Mouse (Mus musculus) neutrophil, adult 5-6 weeks (primary cell): ENCODE data around the gene Lrig3. TPM values are rescaled to one million over a fixed set of nuclear protein-coding genes. Genes with fewer than 3 reads are reported as not detected.

Experiments
- ATAC-seq: fragments of 151-379, 151-347 bp; 2 replicates; pipeline ENCODE4 v1.8.0; 2017; ENCODE audit warnings: mild to moderate bottlenecking, moderate TSS enrichment; ENCODE audit not compliant: insufficient number of reproducible peaks, poor library complexity, low FRiP score, severe bottlenecking; ENCODE audit errors: extremely low read depth
- total RNA-seq: library from RNA; stranded (forward); fragments of 200-1000 nt; gene quantifications from 2 replicates; pipeline ENCODE4 v1.2.3, GENCODE M21; 2017

Lrig3 gene
- total RNA-seq, result 0.12 TPM in 1 of 2 replicates, not detected in the other

DNA sequence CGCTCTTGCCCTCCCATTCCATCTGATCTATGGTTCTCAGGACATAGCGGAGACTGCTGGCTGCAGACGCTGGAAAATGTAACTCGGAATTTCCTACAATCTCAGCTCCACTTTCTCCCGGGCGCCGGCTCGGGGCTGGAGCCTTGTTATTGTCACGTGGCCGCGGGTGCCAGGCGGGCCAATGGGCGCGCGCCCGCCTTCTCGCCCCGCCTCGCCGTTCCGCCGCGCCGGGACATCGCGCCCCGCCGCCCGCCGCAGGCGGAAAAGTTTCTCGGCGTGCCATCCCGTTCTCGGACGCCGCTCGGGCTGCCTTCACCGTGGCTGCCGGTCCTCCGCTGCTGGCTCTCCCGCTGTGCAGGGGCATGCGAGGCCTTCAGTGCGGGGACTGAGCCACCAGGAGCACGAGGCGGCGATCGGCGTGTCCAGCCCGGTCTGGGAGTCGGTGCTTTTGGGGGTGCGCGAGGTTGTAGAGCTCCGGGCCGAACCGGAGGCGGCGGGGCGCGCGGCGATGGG is at the start of gene Lrig3:
TSS of gene Lrig3 (plus strand) at position 201 of the 513 bp plus-strand sequence.
- ATAC-seq, result no peak

DNA sequence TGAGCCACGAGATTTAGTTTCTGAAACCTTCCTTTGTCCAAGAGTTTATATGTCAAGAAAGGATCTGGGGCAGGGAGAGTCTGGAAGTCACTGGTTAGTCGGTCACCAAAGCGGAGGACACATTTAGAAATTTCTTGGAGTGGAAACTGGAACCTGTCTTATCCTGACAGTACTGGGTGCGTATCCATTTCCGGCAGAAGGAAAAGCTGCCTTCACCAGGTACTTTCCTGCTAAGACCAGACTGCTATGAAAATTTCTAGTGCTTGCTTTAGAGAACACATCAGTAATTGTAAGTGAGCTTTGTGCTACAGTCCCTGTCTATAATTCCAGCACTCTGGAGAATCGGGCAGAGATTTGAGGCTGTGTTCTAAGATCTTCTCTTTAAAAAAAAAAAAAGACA is 49.2 kb upstream of the Lrig3 start:
- ATAC-seq, result no peak

DNA sequence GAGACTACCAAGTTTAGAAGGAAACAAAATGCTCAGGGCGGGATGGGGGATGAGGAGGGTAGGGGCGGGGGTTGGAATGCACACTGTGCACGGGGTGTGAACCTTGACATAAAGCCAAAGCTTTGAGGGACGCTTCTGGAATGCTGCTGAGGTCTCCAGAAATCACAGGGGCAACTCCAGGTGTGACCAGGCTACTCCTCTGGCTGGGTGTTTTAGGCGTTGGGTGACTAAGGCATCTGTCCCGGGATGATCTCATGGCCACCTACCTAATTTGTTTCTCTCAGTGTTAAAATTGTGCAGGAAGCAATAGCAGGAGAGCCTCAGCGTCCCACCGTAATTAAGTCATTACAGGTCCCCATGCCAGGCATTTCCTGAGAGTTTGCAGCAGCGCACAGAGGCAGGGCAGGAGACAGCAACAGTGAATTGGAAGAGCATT is 48.5 kb upstream of the Lrig3 start:
- no peak for ATAC-seq

DNA sequence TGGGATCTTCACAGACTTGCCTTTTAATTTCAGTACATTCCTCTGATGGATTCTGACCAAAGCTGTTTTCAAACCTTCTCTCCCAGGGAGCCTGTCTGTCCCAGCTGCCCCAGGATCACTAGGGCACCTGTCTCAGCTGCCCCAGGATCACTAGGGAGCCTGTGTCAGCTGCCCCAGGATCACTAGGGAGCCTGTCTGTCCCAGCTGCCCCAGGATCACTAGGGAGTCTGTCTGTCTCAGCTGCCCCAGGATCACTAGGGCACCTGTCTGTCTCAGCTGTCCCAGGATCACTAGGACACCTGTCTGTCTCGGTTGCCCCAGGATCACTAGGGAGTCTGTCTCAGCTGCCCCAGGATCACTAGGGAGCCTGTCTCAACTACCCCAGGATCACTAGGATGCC is 47.0 kb upstream of the Lrig3 start:
- no peak for ATAC-seq

DNA sequence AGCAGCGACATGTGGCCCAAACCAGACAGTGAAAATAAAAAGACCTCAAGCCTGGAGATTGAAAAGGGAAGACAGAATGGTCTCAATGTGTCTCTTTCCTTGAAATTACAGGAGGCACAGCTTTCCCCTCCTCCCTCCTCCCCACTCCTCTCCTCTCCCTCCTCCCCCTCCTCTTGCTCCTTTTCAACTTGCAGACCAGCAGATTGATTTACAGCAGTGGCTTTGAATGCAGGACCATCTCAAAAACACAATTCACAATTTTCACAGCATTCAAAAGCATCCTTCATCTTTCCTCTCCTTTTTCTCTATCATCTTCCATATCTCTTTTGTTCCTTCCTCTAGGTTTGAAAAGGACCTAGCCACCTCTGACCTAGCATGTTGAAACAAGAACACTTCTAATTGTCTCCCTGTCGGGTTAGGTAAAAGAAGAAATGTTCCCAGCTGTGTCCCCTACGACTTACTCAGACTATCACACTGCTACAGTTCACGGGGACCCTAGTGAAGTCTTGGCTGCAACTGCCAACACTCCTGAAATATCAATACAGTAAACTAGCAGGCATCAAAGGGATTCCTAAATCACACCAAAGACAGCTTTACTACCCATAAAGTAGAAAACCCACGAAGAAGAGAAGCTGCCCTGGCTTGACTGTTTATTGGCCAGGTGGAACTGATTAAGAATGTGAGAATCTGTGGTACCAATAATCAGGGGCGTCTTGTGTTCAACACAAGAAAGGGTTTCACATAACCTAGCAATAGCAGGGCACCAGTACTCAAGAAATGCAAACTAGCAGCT is 44.1 kb upstream of the Lrig3 start:
- no peak for ATAC-seq

DNA sequence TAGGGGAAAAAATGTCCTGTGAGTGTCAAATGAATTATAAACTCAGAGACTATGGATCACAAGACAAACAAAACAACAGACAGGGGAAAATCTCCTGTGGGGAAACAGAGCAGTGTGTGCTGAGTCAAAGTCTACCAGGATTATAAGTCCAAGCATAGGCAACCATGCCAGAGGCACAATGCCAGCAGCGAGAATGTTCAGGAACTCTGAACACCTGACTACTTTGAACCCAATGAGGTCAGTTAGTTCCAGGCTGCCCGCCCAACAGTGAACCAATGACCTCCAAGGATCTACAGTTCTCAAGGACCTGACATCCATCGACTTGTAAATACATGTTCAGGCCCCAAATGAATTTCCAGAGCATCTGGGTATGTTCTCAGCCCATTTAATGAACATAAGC is 36.0 kb upstream of the Lrig3 start:
- no peak for ATAC-seq

DNA sequence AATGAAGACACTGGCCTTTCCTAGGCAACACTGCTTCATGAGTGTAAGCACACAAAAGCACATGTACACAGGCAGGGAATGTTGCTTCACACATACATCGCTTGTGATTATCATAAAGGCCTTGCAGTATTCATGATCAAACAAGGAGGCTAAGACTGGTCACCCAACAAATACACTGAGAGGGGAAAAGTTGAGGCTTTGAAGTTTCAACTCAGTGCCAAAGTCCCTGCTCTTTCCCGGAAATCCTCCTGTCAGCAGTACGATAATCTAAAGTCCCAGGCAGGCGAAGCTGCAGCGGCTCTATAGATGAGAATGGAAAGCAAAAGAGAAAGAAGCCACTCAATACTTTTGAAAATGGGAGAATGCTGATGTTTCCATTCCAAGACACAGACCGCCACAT is 32.6 kb upstream of the Lrig3 start:
- no peak for ATAC-seq

DNA sequence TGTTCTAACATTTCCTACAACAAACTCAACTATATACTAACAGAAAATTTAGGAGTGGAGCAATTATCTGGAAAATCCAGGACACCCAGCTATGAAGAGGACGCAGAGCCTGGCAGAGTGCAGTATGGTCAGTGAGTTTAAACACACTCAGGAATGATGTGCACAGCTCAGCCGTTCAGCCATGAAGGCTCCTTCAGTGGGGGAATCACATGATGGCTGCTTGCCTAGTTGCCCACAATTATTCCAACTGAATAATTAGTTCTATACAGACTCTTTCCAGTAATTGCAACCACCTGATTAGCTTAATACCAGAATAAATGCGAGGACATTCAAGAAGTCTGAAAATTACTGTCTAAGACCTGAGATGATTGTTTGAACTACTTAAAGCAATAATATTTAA is 31.9 kb upstream of the Lrig3 start:
- ATAC-seq, result no peak

DNA sequence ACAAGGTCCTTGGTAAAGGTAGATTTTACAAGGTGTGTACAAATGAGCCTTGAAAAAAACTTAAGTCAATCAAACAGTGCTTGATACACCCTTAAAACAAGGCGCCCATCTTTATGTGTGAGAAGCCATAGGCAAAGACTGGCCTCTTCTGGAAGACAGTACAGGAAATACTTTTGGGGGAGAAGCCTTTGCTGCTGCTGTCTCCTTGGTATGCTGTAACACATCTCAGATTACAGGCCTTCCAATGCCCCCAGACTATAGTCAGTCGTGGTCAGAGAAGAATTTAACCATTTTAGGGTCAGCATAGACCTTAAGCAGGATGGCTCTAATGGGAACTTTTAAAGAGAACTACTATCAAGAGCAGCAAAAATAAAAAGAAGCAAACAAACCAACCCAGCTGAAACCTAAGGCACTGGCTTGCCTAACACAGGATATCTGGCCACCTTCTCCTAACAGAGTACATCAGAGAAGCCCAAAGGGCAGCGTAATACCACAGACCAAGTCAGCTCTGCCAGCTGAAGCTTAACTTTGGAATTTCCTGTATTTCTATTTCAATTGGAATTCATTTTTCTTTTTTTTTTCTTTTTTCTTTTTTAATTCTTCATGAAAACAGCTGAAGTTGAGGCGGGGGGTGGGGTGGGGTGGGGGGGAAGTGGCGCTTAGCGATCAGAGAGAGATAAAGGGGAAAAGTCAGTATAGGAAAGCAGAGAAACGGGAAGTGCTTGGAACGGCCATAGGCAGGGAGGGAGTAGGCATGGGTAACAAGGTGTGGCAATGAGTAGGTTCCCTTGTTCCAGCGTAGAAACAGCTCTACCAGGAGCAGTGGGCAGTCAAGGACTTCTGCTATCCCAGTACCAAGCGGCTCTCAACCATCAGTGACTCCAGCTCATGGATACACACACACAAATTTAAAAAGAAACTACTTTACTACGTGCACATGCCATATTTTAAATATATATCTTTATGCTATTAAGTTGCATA is 28.2 kb upstream of the Lrig3 start:
- no peak for ATAC-seq

DNA sequence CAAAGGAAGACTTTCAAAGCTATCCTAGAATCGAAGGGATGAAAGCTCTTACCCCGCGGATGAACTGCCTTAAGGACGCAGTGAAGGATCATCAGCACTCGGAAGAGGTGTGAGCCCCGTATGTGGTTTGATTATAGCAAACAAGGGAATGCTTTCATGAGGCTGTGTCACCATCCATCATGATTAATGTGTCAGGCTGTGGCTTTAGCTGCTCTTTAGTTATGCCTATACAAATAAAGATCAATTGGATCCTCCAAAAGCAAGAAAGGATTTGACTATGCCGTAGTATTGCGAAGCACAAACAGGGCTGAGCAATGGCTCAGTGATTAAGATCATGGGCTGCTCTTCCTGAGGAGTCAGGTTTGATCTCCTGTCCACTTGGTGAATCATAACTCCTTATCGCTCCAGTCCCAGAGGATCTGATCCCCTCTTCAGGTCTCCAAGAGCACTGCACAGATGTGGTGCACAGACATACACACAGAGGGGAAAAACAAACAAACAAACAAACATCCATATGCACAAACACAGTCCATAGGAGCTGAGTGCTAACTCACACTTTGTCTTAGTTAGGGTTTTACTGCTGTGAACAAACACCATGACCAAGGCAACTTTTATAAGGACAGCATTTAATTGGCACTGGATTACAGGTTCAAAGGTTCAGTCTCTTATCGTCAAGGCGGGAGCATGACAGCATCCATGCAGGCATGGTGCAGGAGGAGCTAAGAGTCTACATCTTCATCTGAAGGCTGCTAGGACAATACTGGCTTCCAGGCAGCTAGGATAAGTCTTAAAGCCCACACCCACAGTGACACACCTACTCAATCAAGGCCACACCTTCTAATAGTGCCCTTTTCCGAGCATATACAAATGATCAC is 27.2 kb upstream of the Lrig3 start:
- no peak for ATAC-seq

DNA sequence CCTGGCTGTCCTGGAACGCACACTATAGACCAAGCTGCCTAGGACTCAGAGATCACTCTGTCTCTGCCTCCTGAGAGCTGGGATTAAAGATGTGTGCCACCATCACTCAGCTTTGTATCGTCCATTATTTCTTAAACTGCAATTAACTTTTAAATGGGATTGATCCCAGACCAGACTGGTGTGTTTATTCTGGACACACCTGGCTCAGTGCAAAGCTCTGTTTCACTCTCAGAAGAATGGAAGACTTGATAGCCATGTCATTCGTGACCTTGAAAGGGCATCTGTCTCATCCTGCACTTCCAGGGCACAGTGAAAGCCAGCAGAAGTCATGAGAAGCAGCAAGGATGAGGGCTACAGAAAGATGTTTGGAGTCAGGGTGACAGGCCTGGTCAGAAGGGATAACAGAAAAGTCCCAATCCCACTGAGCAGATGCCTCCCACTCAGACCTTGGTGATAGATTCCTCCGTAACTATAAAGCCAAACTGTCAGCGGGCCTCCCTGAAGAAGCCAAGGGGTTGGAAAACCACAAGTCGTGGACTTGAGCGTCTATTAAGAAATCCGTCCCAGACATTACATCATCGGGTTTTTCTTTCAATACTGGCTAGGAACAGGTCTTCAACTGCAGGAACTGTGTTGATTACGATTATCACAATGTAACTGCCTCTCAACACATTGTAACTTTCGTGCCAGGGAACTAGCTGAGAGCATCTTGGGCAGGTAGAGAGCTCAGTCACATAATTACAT is 25.5 kb upstream of the Lrig3 start:
- no peak for ATAC-seq

DNA sequence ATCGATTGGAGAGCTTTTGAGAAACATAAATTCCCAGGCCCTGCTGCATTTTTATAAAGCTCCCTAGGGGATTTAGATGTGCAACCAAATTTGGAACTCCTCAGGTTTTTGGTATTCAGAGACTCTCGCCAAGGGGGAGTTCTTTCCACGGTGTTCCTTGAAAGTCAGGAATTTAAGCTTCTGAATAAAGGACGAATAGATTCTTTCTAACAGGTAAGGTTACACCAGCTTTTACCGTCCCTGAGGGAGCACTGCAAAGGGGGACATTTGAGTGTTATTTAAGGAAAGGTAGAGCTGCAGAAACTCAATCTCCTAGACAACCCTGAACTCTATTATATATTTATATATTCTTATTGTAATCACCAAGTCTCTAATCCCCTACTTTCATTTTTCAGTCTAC is 22.9 kb upstream of the Lrig3 start:
- no peak for ATAC-seq

DNA sequence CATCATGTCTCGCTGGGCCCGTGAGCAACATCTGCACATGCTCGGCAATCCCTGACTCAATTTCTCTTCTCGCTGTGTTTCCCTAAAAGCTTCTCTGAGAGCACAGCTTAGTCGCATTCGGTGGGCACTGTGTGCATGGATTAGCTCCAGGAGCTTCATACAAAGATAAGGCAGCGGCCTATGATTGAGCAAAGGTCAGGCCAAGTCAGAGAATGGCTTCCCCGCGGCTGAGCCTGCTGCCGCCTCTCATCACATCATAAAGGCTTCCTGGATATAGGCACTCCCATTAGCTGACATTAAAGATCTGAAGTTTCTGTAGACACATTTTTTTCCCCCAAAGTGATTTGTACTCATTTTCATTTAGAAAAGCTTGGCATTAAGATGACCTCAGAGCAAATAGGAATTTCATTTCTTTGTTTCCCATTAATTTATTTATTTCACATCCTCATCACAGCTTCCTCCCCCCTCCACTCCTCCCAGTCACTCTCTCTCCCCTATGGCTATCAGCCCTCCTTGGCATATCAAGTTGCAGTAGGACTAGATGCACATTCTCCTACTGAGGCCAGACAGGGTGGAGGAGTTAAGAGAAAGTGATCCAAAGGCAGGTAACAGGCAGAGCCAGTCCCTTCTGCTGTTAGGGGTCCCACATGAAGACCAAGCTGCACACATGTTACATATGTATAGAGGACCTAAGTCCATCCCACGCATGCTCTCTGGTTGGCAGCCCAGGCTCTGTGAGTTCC is 21.0 kb upstream of the Lrig3 start:
- ATAC-seq, result no peak

DNA sequence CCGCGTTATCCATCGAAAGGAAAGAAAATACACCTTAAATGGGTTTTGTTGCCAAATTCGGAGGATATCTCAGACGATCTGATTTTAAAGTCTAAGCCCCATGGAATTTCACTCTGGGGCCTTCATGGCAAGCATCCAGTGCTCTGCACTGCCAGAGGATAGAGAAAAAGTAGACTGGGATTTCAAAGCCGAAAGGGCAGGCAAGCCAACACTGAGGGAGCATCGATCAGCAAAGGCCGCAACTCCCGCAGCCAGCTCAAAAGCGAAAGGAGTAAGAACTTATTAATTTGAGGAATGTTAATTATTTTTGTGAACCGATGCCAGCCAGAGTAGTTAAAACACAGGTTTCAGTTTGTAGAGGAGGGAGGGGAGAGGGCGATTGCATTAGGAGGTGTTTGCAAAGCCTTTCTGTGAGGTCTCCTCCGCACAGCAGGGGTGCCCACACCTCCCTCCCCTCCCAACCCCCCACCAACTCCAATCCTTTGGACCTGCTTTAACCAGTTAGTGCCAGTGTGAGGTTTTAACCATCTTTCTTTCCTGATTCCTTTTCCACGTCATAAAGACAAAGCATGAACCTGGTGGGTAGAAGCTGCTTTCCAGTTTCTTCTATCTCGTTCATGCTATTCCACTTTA is 17.0 kb upstream of the Lrig3 start:
- no peak for ATAC-seq

DNA sequence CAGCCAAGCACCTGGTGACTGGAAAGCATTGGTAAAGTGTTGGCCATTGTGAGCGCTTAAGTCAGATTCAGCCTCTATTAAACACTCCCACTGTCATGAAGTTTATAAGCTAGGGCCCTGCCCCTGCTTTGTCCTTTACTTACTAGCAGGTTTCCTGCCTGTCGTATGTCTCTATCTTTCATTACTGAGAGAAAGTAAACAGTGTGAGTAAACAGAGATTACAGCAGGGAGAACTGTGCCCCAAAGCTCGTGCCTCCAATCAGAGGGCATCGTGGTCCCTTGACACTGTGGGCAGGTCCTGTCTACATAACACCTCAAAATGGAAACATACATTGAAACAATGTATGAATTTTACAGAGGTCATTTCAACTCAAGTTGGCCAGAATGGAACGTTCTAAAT is 14.3 kb upstream of the Lrig3 start:
- ATAC-seq, result no peak

DNA sequence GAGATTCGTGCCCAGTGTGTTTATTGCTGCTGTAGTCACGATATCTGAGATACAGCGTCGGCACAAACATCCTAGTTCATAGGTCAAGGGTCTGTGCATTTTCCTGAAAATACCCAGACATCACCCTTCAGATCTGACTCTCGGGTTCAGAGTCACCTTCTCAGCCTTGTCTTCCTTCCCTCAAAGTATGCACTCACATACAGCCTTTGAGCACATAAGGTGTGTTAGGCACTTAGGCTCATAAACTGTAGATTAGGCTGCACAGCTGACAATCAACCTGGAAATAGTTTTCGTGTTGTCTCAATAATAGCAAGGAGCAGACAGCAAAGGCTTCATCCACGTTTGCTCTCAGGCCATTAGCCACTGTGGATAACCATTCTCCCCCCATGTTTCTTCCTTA is 11.6 kb upstream of the Lrig3 start:
- ATAC-seq, result no peak
